Mouse (Mus musculus) ovary, postnatal 10 days (tissue): Measurements from ENCODE around the gene Hoxb5.

ENCODE experiments used
- DNase-seq: peaks from one replicate; pipeline ENCODE4 v3.0.0; 2022; ENCODE audit warnings: low spot score

Gene Hoxb5

GRCm38 (mm10) chr11:96354376-96354775, 51.2 kb downstream of the Hoxb5 start:
- no peak for DNase-seq

GRCm38 (mm10) chr11:96354801-96355311, 51.7 kb downstream of the Hoxb5 start:
- DNase-seq, result no peak
